Mouse (Mus musculus) C2C12 (cell line): ENCODE results near the gene Tmem262.

Experiments
- CEBPB ChIP-seq: IDR thresholded peaks from one replicate; pipeline ENCODE4 v1.6.1; 2011; ENCODE audit warnings: low read depth, mild to moderate bottlenecking, control low read depth, moderate library complexity
- CTCF ChIP-seq: IDR thresholded peaks from one replicate; pipeline ENCODE4 v1.5.1; 2011; ENCODE audit not compliant: control insufficient read depth, insufficient read depth, insufficient read length
- FOSL1 ChIP-seq: IDR thresholded peaks from one replicate; pipeline ENCODE4 v1.8.0; 2011; ENCODE audit warnings: mild to moderate bottlenecking, low read length; ENCODE audit not compliant: poor library complexity, insufficient read depth, severe bottlenecking
- MAX ChIP-seq: IDR thresholded peaks from one replicate; pipeline ENCODE4 v1.6.1; 2011; ENCODE audit warnings: mild to moderate bottlenecking, control low read depth
- USF1 ChIP-seq: IDR thresholded peaks from one replicate; pipeline ENCODE4 v1.6.1; 2011; ENCODE audit warnings: low read depth, mild to moderate bottlenecking, control low read depth, moderate library complexity

DNA sequence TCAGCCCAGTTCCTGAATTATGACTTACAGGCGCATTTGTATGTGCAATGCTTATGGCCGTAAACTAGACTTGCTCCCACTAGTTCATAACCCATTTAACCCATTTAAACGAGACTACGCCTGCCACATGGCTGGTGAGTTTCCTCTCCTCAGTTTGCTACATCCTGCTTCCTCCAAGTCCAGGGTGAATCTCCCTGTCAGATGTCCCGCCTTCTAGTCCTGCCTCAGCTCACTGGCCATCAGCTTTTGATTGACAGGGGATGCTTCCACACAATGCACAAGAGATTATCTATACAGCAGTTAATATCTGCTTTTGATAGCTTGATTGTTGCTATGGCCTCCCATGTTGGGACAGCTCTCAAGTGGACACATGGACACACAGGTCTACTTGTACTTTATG, 25.5 kb upstream of the Tmem262 start:
- TF ChIP-seq CTCF = no peak
- no peak for TF ChIP-seq MAX
- no peak for TF ChIP-seq USF1
- TF ChIP-seq CEBPB = no peak
- no peak for TF ChIP-seq FOSL1
